Mouse (Mus musculus) kidney, embryonic 14.5 days (tissue): ENCODE measurements around the gene E130308A19Rik. TPM values are rescaled to one million over a fixed set of nuclear protein-coding genes. Genes with fewer than 3 reads are reported as not detected.

Source experiments
- ATAC-seq: fragments of 200-750 bp; cut with Nextera tagmentation; 2 replicates; pipeline ENCODE4 v1.8.0; 2017; ENCODE audit warnings: moderate number of reproducible peaks, mild to moderate bottlenecking, moderate TSS enrichment, moderate library complexity; ENCODE audit not compliant: low FRiP score, low TSS enrichment
- H3K27ac ChIP-seq: fragments of 300-500 bp; sonication (generic); 2 replicates; pipeline ENCODE4 v1.5.1; 2014; ENCODE audit warnings: low read depth, mild to moderate bottlenecking, low read length, moderate library complexity, mixed read lengths
- H3K27me3 ChIP-seq: fragments of 300-500 bp; sonication (generic); 2 replicates; pipeline ENCODE4 v1.6.1; 2014; ENCODE audit warnings: mild to moderate bottlenecking, low read length; ENCODE audit not compliant: control insufficient read depth, insufficient read depth
- H3K36me3 ChIP-seq: fragments of 300-500 bp; sonication (generic); 2 replicates; pipeline ENCODE4 v1.6.1; 2014; ENCODE audit warnings: low read length, mixed read lengths; ENCODE audit not compliant: control insufficient read depth, insufficient read depth
- H3K4me1 ChIP-seq: fragments of 300-500 bp; sonication (generic); 2 replicates; pipeline ENCODE4 v1.6.1; 2014; ENCODE audit warnings: low read length, mixed read lengths; ENCODE audit not compliant: control insufficient read depth, insufficient read depth
- H3K4me2 ChIP-seq: fragments of 300-500 bp; sonication (generic); replicated peaks from 2 replicates; pipeline ENCODE4 v1.6.1; 2014; ENCODE audit warnings: low read depth, mild to moderate bottlenecking, low read length
- H3K4me3 ChIP-seq: fragments of 300-500 bp; sonication (generic); 2 replicates; pipeline ENCODE4 v1.5.1; 2014; ENCODE audit warnings: mild to moderate bottlenecking, low read length
- H3K9ac ChIP-seq: fragments of 300-500 bp; sonication (generic); 2 replicates; pipeline ENCODE4 v1.6.1; 2014; ENCODE audit warnings: low read depth, mild to moderate bottlenecking, low read length, moderate library complexity
- H3K9me3 ChIP-seq: fragments of 300-500 bp; sonication (generic); 2 replicates; pipeline ENCODE4 v1.6.1; 2016; ENCODE audit warnings: low read length; ENCODE audit not compliant: control insufficient read depth
- WGBS: fragments of 180-500 bp; shearing (Covaris S2); extraction: QIAGEN DNeasy Blood & Tissue Kit; methylation state at CpG from one replicate; pipeline ENCODE4 v1.1.7; 2014; 5-methylcytosine and 5-hydroxymethylcytosine counted together
- polyA plus RNA-seq: library from polyadenylated mRNA; unstranded; fragments of >200 nt; fragmentation: Nextera tagmentation; extraction: Ambion mirVana; gene quantifications from 2 replicates; pipeline ENCODE4 v1.2.1, GENCODE M21; 2014

The E130308A19Rik gene
- polyA plus RNA-seq, 1 experiment from 2014 or later: 47.3 TPM

DNA sequence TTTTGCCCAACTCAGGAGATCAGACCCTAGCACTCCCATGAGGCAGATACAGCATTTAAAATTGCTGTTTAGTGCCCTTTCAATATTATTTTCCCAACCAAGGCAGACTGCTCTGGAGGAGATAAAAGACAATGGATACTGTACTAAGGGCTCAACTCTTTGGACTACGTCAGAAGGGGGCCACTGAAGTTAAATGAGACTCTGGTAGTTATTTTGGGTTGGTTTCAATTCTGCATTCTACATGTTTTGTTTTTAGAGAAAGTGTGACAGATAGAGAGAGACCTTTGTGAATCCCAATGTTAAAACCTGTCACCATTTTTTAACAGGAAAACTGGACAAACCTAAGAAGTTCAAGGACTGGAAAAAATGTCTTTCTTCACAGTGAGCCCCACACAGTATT is 178.7 kb downstream of the E130308A19Rik start:
- H3K9me3 ChIP-seq: no peaks in the 10 kb centered on the region
- H3K4me3 ChIP-seq: peak overlapping the region; percentile 75
- no peak overlapping the region; the same call in 1 of the 2 replicates for H3K9ac ChIP-seq
- H3K27me3 ChIP-seq: no peaks in the 10 kb centered on the region
- WGBS: 83% methylated on average over 1 of the region's 1 CpGs
- peak overlapping the region; percentile 74; the same call in 1 of the 2 replicates for H3K27ac ChIP-seq
- H3K36me3 ChIP-seq: no peaks in the 10 kb centered on the region
- ATAC-seq: no peak
- H3K4me2 ChIP-seq: peak overlapping the region; percentile 96
- H3K4me1 ChIP-seq: peaks cover 8% of the 10 kb centered on the region; the same call in 1 of the 2 replicates

DNA sequence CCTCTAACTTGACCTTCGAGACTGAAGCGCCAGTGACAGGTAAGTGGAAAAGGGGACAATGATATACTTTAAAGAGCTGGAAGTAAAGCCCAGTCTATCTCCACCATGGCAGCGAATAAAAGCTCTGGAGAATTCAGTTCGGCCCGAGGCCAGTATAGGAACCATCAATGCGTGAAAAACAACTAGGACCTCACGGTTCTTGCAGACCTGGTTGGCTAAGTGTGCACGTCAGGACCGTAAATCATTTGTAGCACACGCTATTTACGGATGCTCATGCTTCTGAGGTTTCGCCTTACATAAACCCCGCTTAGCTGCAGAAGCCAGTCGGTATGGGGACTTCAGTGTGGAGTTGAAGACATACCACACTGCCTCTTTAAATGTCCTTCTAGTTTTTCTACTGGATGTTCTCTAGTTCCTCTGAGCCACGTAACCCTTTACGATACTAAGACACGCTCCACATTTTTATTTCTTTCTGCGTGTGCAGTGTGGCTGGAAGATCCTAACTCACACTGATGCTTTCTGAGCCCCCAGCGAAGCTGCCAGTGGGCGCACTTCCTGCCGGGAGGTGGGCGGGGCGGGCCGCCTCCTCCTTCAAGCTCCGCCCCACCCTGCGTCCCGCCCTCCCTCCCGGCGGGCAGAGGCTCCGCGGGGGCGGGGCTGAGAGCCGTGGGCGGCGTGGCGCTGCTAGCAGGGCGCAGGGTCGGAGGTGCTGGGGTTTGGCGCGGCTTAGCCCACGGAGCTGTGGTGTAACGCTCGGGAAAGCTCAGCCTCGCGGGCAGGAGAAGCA is 179.4 kb downstream of the E130308A19Rik start, which contains the start of gene Snx30:
Gene Snx30 (plus strand): TSS at position 660 of the 787 bp plus-strand sequence.
- peak within 1 kb of the TSS; percentile 74; the same call in 1 of the 2 replicates for H3K27ac ChIP-seq
- H3K9me3 ChIP-seq: no peaks in the 10 kb centered on the region
- no peaks in the 10 kb centered on the region for H3K27me3 ChIP-seq
- no peaks in the 10 kb centered on the region for H3K36me3 ChIP-seq
- peak within 1 kb of the TSS; percentile 96 for H3K4me2 ChIP-seq
- ATAC-seq: peak; percentile 94
- WGBS: 1% methylated on average over 45 of the region's 45 CpGs
- H3K4me1 ChIP-seq: peaks cover 8% of the 10 kb centered on the region; the same call in 1 of the 2 replicates
- H3K9ac ChIP-seq: peak within 1 kb of the TSS; percentile 80
- peak within 1 kb of the TSS; percentile 75 for H3K4me3 ChIP-seq

DNA sequence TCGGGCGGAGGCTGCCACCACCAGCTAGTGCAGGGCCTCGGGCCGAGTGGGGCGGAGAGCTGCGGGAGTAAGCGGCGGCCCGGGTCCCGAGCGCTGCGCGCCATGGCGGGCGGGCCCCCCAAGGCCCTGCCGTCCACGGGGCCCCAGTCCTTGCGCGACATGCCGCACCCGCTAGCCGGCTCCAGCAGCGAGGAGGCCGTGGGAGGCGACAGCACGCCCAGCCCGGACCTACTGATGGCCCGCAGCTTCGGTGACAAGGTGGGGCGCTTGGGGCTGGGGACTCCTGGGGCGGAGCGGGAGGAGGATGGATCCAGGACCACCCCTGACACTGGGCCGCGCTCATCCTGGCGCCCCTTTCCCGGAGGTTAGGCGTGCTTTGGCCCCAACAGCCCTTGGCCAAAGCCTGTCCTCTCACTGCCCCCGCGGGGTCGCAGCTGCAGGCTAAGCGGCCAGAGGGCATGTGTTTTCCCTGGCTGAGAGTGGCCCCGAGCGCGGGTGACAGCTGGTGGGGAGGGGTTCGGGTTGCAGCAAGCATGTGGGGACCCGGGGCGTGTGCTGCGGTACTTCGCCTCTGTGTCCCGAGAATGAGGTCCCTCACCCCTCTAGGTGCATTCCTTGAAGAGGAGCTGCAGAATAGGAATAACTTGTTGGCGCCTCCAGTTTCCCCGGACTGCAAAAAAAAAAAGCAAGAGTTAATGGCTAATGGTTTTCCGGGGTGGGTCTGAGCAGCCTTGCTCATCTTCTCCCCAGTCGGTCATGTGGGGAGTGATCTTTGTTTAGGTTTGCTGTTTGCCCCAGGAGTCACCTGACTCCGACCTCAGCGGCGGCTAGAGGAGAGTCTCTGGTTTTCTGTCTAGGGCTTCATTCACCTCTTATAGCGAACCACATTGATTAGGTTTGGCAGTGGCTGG is 180.2 kb downstream of the E130308A19Rik start:
- ATAC-seq: peak; percentile 75
- under 1% methylated on average over 49 of the region's 58 CpGs for WGBS

DNA sequence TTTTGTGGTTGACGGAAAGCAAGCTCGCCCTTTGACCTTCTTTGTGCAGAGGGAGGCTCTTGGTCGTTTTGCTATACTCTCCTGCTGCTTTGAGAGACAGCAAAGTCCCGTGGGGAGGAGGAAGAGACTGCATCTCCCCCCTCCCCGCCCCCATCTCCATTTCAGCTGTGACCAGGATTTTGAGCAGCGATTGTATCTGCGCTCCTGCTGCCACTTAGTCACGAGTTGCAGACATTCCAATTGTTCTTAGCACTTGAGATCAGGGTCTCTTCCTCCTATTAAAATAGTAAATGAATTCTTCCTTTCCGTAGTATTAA is 180.8 kb downstream of the E130308A19Rik start:
- WGBS: 6% methylated on average over 9 of the region's 9 CpGs
- Histone ChIP-seq H3K4me1 (peaks cover 8% of the 10 kb centered on the region; the same call in 1 of the 2 replicates), H3K4me3 (peak overlapping the region; percentile 75), H3K27ac (no peak overlapping the region), H3K27me3 (no peaks in the 10 kb centered on the region), H3K36me3 (no peaks in the 10 kb centered on the region), H3K4me2 (peak overlapping the region; percentile 96), H3K9ac (peak overlapping the region; percentile 80; the same call in 1 of the 2 replicates), H3K9me3 (no peaks in the 10 kb centered on the region)
- no peak for ATAC-seq

More for the DNA sequence above, 180.2 kb downstream of the E130308A19Rik start:
- peaks cover 8% of the 10 kb centered on the region; the same call in 1 of the 2 replicates for H3K4me1 ChIP-seq
- peak overlapping the region; percentile 75 for H3K4me3 ChIP-seq
- peak overlapping the region; percentile 74; the same call in 1 of the 2 replicates for H3K27ac ChIP-seq
- no peaks in the 10 kb centered on the region for H3K36me3 ChIP-seq
- no peaks in the 10 kb centered on the region for H3K27me3 ChIP-seq
- peak overlapping the region; percentile 96 for H3K4me2 ChIP-seq
- peak overlapping the region; percentile 80 for H3K9ac ChIP-seq
- H3K9me3 ChIP-seq: no peaks in the 10 kb centered on the region

DNA sequence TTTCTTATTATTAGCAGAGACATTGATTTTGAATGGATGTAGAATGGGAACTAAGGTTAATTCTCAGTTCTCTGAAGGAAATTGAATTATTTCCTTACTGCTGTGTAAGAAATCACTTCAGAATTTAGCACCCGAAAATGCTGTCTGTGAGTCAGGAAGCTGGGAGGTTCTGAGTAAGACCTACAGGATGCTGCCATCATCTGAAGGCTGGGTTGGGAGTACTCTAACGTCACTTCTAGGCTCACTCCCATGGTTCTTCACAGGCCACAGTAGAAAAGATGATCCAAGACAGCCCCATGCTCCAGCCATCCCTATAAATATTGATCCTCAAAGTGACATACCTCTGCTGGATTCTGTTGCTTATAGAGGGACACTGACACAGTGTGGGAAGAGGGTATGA is 181.5 kb downstream of the E130308A19Rik start:
- Histone ChIP-seq H3K4me3 (peak overlapping the region; percentile 75; the same call in 1 of the 2 replicates), H3K9ac (no peak overlapping the region), H3K4me1 (peaks cover 8% of the 10 kb centered on the region; the same call in 1 of the 2 replicates), H3K9me3 (no peaks in the 10 kb centered on the region), H3K27ac (no peak overlapping the region), H3K27me3 (no peaks in the 10 kb centered on the region), H3K4me2 (peak overlapping the region; percentile 96; the same call in 1 of the 2 replicates), H3K36me3 (no peaks in the 10 kb centered on the region)
- WGBS: 66% methylated on average over 2 of the region's 2 CpGs
- ATAC-seq: no peak

DNA sequence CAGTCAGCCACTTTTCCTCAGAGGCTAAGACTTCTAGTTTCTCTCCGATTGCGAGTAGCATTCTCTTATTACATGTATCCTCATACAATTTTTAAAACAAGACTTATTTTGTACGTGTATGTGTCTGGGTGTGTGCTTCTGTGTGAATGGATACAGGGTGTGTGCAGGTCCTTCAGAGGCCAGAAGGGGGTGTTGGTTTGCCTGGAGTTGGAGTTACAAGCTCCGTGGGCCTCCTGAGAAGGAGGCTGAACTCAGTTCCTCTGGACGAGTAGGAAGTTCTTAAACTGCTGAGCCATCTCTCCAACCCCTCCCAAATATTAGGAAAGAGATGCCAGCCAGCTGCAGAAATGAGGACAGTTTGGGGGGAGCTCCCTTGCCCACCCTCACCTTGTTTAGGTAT is 182.4 kb downstream of the E130308A19Rik start:
- H3K4me2 ChIP-seq: no peak overlapping the region
- no peaks in the 10 kb centered on the region for H3K36me3 ChIP-seq
- no peak overlapping the region for H3K27ac ChIP-seq
- peaks cover 8% of the 10 kb centered on the region; the same call in 1 of the 2 replicates for H3K4me1 ChIP-seq
- ATAC-seq: no peak
- no peaks in the 10 kb centered on the region for H3K27me3 ChIP-seq
- no peak overlapping the region for H3K9ac ChIP-seq
- H3K4me3 ChIP-seq: no peak overlapping the region
- 75% methylated on average over 5 of the region's 5 CpGs for WGBS
- no peaks in the 10 kb centered on the region for H3K9me3 ChIP-seq

Other genes starting within 250 kb of the E130308A19Rik start
- gene Susd1, start 187.6 kb upstream of the E130308A19Rik start, polyA plus RNA-seq: 5.5 and 8.3 TPM in 2 replicates
- gene Ptbp3, start 76.8 kb upstream of the E130308A19Rik start, polyA plus RNA-seq: 64.8 and 86.1 TPM in 2 replicates
- 20.5 and 21.4 TPM in 2 replicates for gene Hsdl2, start 44.6 kb upstream of the E130308A19Rik start, polyA plus RNA-seq
- gene Inip, start 175.4 kb downstream of the E130308A19Rik start, polyA plus RNA-seq: 55.5 and 69.3 TPM in 2 replicates
- gene Snx30, start 179.6 kb downstream of the E130308A19Rik start, polyA plus RNA-seq: 7.9 and 12.1 TPM in 2 replicates